Mouse (Mus musculus) lung, adult 18-20 months (tissue): ENCODE measurements around the gene Ntng1.

Source experiments
- DNase-seq, 2 experiments: peaks; one replicate each; pipeline ENCODE4 v3.0.0; 2022; ENCODE audit warnings: mixed read lengths in 2 of 2

Ntng1 gene

GRCm38 (mm10) chr3:110143206-110144061 lies at the start of gene Ntng1:
TSS of gene Ntng1 (minus strand) at chr3:110144011.
- DNase-seq: no peak

GRCm38 (mm10) chr3:110187401-110187948 lies 43.7 kb upstream of the Ntng1 start:
- DNase-seq: no peak

- DNase-seq: no peak
Measured at GRCm38 (mm10) chr3:110149089-110149488, 5.3 kb upstream of the Ntng1 start.

- no peak for DNase-seq
Measured at GRCm38 (mm10) chr3:110144301-110145055, 667 bp upstream of the Ntng1 start.

GRCm38 (mm10) chr3:110142314-110143205 lies 1.3 kb downstream of the Ntng1 start:
- no peak for DNase-seq

GRCm38 (mm10) chr3:110141351-110142302 lies 2.2 kb downstream of the Ntng1 start:
- no peak for DNase-seq

- no peak for DNase-seq
Measured at GRCm38 (mm10) chr3:110136115-110136514, 7.7 kb downstream of the Ntng1 start.

- no peak for DNase-seq
Measured at GRCm38 (mm10) chr3:110133150-110133549, 10.7 kb downstream of the Ntng1 start.

GRCm38 (mm10) chr3:110132289-110132688 lies 11.5 kb downstream of the Ntng1 start:
- DNase-seq: no peak

- no peak for DNase-seq
Measured at GRCm38 (mm10) chr3:110131043-110131891, 12.5 kb downstream of the Ntng1 start.

- no peak for DNase-seq
Measured at GRCm38 (mm10) chr3:110129607-110130006, 14.2 kb downstream of the Ntng1 start.

GRCm38 (mm10) chr3:110105982-110106381 lies 37.8 kb downstream of the Ntng1 start:
- no peak for DNase-seq

GRCm38 (mm10) chr3:110094407-110094806 lies 49.4 kb downstream of the Ntng1 start:
- no peak for DNase-seq

GRCm38 (mm10) chr3:110094003-110094402 lies 49.8 kb downstream of the Ntng1 start:
- DNase-seq: no peak

- DNase-seq: no peak
Measured at GRCm38 (mm10) chr3:110092521-110092920, 51.3 kb downstream of the Ntng1 start.

- DNase-seq: no peak
Measured at GRCm38 (mm10) chr3:110087189-110087588, 56.6 kb downstream of the Ntng1 start.

- DNase-seq: no peak
Measured at GRCm38 (mm10) chr3:110085336-110085735, 58.5 kb downstream of the Ntng1 start.

GRCm38 (mm10) chr3:110064709-110065256 lies 79.0 kb downstream of the Ntng1 start:
- no peak for DNase-seq

- DNase-seq: no peak
Measured at GRCm38 (mm10) chr3:110055915-110056314, 87.9 kb downstream of the Ntng1 start.

- DNase-seq: no peak
Measured at GRCm38 (mm10) chr3:110055433-110055832, 88.4 kb downstream of the Ntng1 start.
